Mouse (Mus musculus) liver, adult 2 months (tissue): ENCODE data around the gene Srsf4. TPM values are rescaled to one million over a fixed set of nuclear protein-coding genes. Genes with fewer than 3 reads are reported as not detected.

Experiments used
- DNase-seq: peaks from one replicate; pipeline ENCODE4 v3.0.0-alpha.2; 2011; ENCODE audit warnings: low read depth, low spot score; ENCODE audit errors: extremely low read depth
- H3K27ac ChIP-seq: fragments of 200-500 bp; replicated peaks from 2 replicates; pipeline ENCODE4 v1.5.1; 2012; ENCODE audit warnings: low read depth, mild to moderate bottlenecking, control low read depth, inconsistent platforms, low read length; ENCODE audit not compliant: insufficient read depth
- H3K27me3 ChIP-seq: fragments of 200-500 bp; 2 replicates; pipeline ENCODE4 v1.6.1; 2012; ENCODE audit warnings: mild to moderate bottlenecking, moderate library complexity, low read length, inconsistent platforms; ENCODE audit not compliant: control insufficient read depth, insufficient read depth
- H3K36me3 ChIP-seq: fragments of 200-500 bp; 2 replicates; pipeline ENCODE4 v1.6.1; 2012; ENCODE audit warnings: low read length, inconsistent platforms; ENCODE audit not compliant: control insufficient read depth, insufficient read depth
- H3K4me1 ChIP-seq: fragments of 200-500 bp; 2 replicates; pipeline ENCODE4 v1.6.1; 2011; ENCODE audit warnings: low read length; ENCODE audit not compliant: control insufficient read depth, insufficient read depth
- H3K4me3 ChIP-seq: fragments of 200-500 bp; 2 replicates; pipeline ENCODE4 v1.5.1; 2011; ENCODE audit warnings: low read depth, mild to moderate bottlenecking, control low read depth, low read length, moderate library complexity; ENCODE audit not compliant: insufficient read depth
- H3K79me2 ChIP-seq: fragments of 200-500 bp; 2 replicates; pipeline ENCODE4 v1.6.1; 2012; ENCODE audit warnings: inconsistent platforms, mild to moderate bottlenecking, low read length, moderate library complexity; ENCODE audit not compliant: control insufficient read depth, insufficient read depth
- H3K9ac ChIP-seq: fragments of 200-500 bp; 2 replicates; pipeline ENCODE4 v1.6.1; 2012; ENCODE audit warnings: low read depth, mild to moderate bottlenecking, control low read depth, inconsistent platforms, low read length
- CTCF ChIP-seq: fragments of 200-500 bp; IDR thresholded peaks from 2 replicates; pipeline ENCODE4 v1.5.1; 2011; ENCODE audit warnings: low read depth, low read length, control low read depth
- POLR2A ChIP-seq: fragments of 200-500 bp; IDR thresholded peaks from 2 replicates; pipeline ENCODE4 v1.6.1; 2011; ENCODE audit warnings: low read length, control low read depth; ENCODE audit not compliant: insufficient read depth; ENCODE audit errors: extremely low read depth
- WGBS: fragments of 180-500 bp; shearing (Covaris S2); methylation state at CpG from one replicate; pipeline ENCODE4 v1.1.7; 2018; 5-methylcytosine and 5-hydroxymethylcytosine counted together
- polyA plus RNA-seq: library from polyadenylated mRNA; depleted of rRNA; stranded (reverse); fragments of >200 nt; gene quantifications from 2 replicates; pipeline ENCODE4 v1.2.3, GENCODE M21; 2012; rRNA removed
- total RNA-seq: library from RNA; depleted of rRNA; stranded (reverse); fragments of >200 nt; gene quantifications from 2 replicates; pipeline ENCODE4 v1.2.3, GENCODE M21; 2014; rRNA removed

Gene Srsf4
- total RNA-seq (14.8 and 15.9 TPM in 2 replicates), polyA plus RNA-seq (17.2 and 19.0 TPM in 2 replicates)

DNA sequence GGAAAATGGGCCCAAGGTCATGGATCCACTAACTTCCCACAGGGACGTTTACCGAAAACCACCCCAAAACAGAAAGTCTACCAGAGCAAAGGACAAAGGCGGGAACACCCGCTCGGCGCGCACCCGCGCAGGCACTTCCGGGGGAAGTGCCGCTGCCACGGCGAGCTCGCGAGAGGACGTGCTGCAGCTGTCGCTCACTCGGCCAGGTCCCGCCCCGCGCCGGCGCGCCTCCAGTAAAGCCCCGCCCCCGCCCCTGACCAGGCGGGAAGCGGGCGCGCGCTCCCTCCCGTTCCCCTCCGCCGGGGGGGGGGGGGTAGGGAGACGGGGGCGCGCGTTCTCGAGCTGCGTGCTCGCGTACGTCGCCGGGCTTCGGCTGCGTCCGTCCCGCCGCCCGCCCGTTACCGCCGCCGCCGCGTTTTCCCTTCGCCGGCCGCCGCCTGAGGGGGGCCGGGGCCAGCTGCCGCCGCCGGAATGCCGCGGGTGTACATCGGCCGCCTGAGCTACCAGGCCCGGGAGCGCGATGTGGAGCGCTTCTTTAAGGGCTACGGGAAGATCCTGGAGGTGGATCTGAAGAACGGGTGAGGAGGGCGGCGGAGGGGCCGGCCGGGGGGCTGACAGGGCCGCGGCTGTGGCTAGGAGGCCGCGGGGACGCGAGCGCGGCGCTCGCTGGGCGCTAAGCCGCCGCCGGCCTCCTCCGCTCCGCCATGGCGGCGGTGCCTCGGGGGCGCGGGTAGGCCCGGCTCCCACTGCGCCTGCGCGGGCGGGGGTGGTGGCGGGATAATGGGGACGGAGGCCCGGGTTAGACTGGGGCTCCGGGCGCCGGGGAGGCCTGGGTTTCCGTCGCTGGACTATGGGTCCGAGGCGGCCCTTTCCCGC is at the start of gene Srsf4:
Srsf4 (plus strand) TSS at position 325 of the 876 bp plus-strand sequence.
- WGBS: under 1% methylated on average over 94 of the region's 116 CpGs
- peak within 1 kb of the TSS; percentile 78 for H3K4me3 ChIP-seq
- DNase-seq: peak; percentile 87
- no peaks in the 10 kb centered on the region for H3K36me3 ChIP-seq
- TF ChIP-seq POLR2A (peak; percentile 66), CTCF (no peak)
- H3K27me3 ChIP-seq: no peaks in the 10 kb centered on the region
- H3K79me2 ChIP-seq: peaks cover 28% of the 10 kb centered on the region; the same call in 1 of the 2 replicates
- peak within 1 kb of the TSS; percentile 99 for H3K27ac ChIP-seq
- H3K9ac ChIP-seq: peak within 1 kb of the TSS; percentile 100
- peaks cover 31% of the 10 kb centered on the region for H3K4me1 ChIP-seq

GRCm38 (mm10) chr4:131824939-131825338 is 48.5 kb upstream of the Srsf4 start:
- Histone ChIP-seq H3K27me3 (0 out of 2 replicates have a peak, but pooled peaks cover 3% of the 10 kb centered on the region), H3K4me1 (no peaks in the 10 kb centered on the region), H3K36me3 (no peaks in the 10 kb centered on the region), H3K79me2 (no peaks in the 10 kb centered on the region), H3K9ac (no peak overlapping the region), H3K4me3 (no peak overlapping the region), H3K27ac (no peak overlapping the region)
- WGBS: 72% methylated on average over 3 of the region's 3 CpGs
- TF ChIP-seq POLR2A (no peak), CTCF (no peak)
- DNase-seq: no peak

DNA sequence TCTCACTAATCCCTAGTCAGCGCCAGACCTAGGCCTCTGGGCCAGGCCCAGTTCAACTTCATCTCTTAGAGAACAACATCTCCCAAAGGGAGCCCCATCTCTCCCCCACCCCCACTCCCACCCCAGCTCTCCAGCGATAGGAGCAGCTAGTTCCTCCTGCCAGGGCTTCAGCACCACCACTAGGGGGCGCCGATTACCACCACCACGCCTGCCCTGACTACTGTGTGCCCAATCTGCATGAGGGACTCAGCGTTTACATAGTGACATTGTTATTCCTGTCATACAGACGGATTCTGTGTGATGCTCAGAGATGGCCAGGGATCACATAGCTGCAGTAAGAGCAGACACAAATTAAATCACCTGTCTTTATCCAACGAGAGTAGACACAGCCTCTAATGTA is 47.6 kb upstream of the Srsf4 start:
- peak; percentile 29 for DNase-seq
- Histone ChIP-seq H3K4me1 (no peaks in the 10 kb centered on the region), H3K27me3 (no peaks in the 10 kb centered on the region), H3K4me3 (no peak overlapping the region), H3K36me3 (no peaks in the 10 kb centered on the region), H3K9ac (no peak overlapping the region), H3K79me2 (no peaks in the 10 kb centered on the region), H3K27ac (no peak overlapping the region)
- WGBS: 31% methylated on average over 8 of the region's 8 CpGs
- TF ChIP-seq CTCF (peak; percentile 88), POLR2A (no peak)

- no peaks in the 10 kb centered on the region for H3K4me1 ChIP-seq
- H3K9ac ChIP-seq: no peak overlapping the region
- H3K27ac ChIP-seq: no peak overlapping the region
- WGBS: 34% methylated on average over 6 of the region's 6 CpGs
- H3K79me2 ChIP-seq: no peaks in the 10 kb centered on the region
- TF ChIP-seq CTCF (no peak), POLR2A (no peak)
- H3K4me3 ChIP-seq: no peak overlapping the region
- H3K27me3 ChIP-seq: no peaks in the 10 kb centered on the region
- no peaks in the 10 kb centered on the region for H3K36me3 ChIP-seq
- DNase-seq: no peak
Observed at GRCm38 (mm10) chr4:131826905-131827304, 46.5 kb upstream of the Srsf4 start.

- Histone ChIP-seq H3K9ac (no peak overlapping the region), H3K79me2 (no peaks in the 10 kb centered on the region), H3K27ac (no peak overlapping the region), H3K27me3 (no peaks in the 10 kb centered on the region), H3K36me3 (no peaks in the 10 kb centered on the region), H3K4me1 (no peaks in the 10 kb centered on the region), H3K4me3 (no peak overlapping the region)
- TF ChIP-seq CTCF: no peak
- no peak for TF ChIP-seq POLR2A
- DNase-seq: no peak
- 67% methylated on average over 8 of the region's 8 CpGs for WGBS
Observed at GRCm38 (mm10) chr4:131829123-131829522, 44.3 kb upstream of the Srsf4 start.

GRCm38 (mm10) chr4:131831546-131832045 is 41.8 kb upstream of the Srsf4 start:
- Histone ChIP-seq H3K4me3 (no peak overlapping the region), H3K36me3 (no peaks in the 10 kb centered on the region), H3K9ac (no peak overlapping the region), H3K27me3 (peaks cover 3% of the 10 kb centered on the region; the same call in 1 of the 2 replicates), H3K79me2 (no peaks in the 10 kb centered on the region), H3K27ac (no peak overlapping the region), H3K4me1 (peaks cover 1% of the 10 kb centered on the region; the same call in 1 of the 2 replicates)
- TF ChIP-seq POLR2A: no peak
- no peak for TF ChIP-seq CTCF
- 77% methylated on average over 5 of the region's 5 CpGs for WGBS
- DNase-seq: no peak
